Mouse (Mus musculus): ENCODE results near the gene Hist1h4f. TPM values are rescaled to one million over a fixed set of nuclear protein-coding genes. Genes with fewer than 3 reads are reported as not detected.
A peak's percentile ranks its signal among the peaks of the same experiment; 100 is the strongest.

Hist1h4f gene
- polyA plus RNA-seq, 1 experiment from 2014 or later: 1.3 TPM

GRCm38 (mm10) chr13:23503797-23504196 lies 47.7 kb downstream of the Hist1h4f start:
- Histone ChIP-seq H3K36me3 (replicated peaks; ENCODE audit: control insufficient read depth, insufficient read depth, low read depth, low read length) (no peaks in the 10 kb centered on the region), H3K4me2 (ENCODE audit: low read depth, low read length) (no peak overlapping the region), H3K4me3 (ENCODE audit: low read depth, low read length) (0 out of 2 replicates have a peak overlapping the region, but pooled peaks have one; percentile 3), H3K9ac (replicated peaks; ENCODE audit: low read length) (no peak overlapping the region), H3K27ac (replicated peaks; ENCODE audit: low read depth, low read length) (no peak overlapping the region), H3K4me1 (ENCODE audit: control insufficient read depth, insufficient read depth, low read length) (no peaks in the 10 kb centered on the region), H3K9me3 (replicated peaks; ENCODE audit: control insufficient read depth, low read length) (no peaks in the 10 kb centered on the region), H3K27me3 (ENCODE audit: control insufficient read depth, insufficient read depth, low read length) (no peaks in the 10 kb centered on the region)
- under 1% methylated on average over 9 of the region's 9 CpGs for WGBS
- no peak for ATAC-seq (replicated peaks; ENCODE audit: insufficient number of reproducible peaks, low FRiP score, low TSS enrichment, low read depth)
- DNase-seq (ENCODE audit: low spot score): peak; percentile 91

GRCm38 (mm10) chr13:23502916-23503315 lies 48.5 kb downstream of the Hist1h4f start:
- no peaks in the 10 kb centered on the region for H3K9me3 ChIP-seq (replicated peaks; ENCODE audit: control insufficient read depth, low read length)
- H3K27me3 ChIP-seq (ENCODE audit: control insufficient read depth, insufficient read depth, low read length): no peaks in the 10 kb centered on the region
- no peaks in the 10 kb centered on the region for H3K36me3 ChIP-seq (replicated peaks; ENCODE audit: control insufficient read depth, insufficient read depth, low read depth, low read length)
- no peak overlapping the region for H3K27ac ChIP-seq (replicated peaks; ENCODE audit: low read depth, low read length)
- WGBS: 27% methylated on average over 4 of the region's 4 CpGs
- no peaks in the 10 kb centered on the region for H3K4me1 ChIP-seq (ENCODE audit: control insufficient read depth, insufficient read depth, low read length)
- H3K4me2 ChIP-seq (ENCODE audit: low read depth, low read length): no peak overlapping the region
- no peak overlapping the region for H3K9ac ChIP-seq (replicated peaks; ENCODE audit: low read length)
- ATAC-seq (replicated peaks; ENCODE audit: insufficient number of reproducible peaks, low FRiP score, low TSS enrichment, low read depth) (no peak), DNase-seq (ENCODE audit: low spot score) (no peak)
- H3K4me3 ChIP-seq (ENCODE audit: low read depth, low read length): no peak overlapping the region

- Histone ChIP-seq H3K27me3 (ENCODE audit: control insufficient read depth, insufficient read depth, low read length) (no peaks in the 10 kb centered on the region), H3K4me2 (ENCODE audit: low read depth, low read length) (peak overlapping the region; percentile 36; the same call in 1 of the 2 replicates), H3K36me3 (replicated peaks; ENCODE audit: control insufficient read depth, insufficient read depth, low read depth, low read length) (no peaks in the 10 kb centered on the region), H3K27ac (replicated peaks; ENCODE audit: low read depth, low read length) (no peak overlapping the region), H3K4me1 (ENCODE audit: control insufficient read depth, insufficient read depth, low read length) (no peaks in the 10 kb centered on the region), H3K9ac (replicated peaks; ENCODE audit: low read length) (no peak overlapping the region), H3K9me3 (replicated peaks; ENCODE audit: control insufficient read depth, low read length) (no peaks in the 10 kb centered on the region), H3K4me3 (ENCODE audit: low read depth, low read length) (no peak overlapping the region; the same call in 1 of the 2 replicates)
- no peak for DNase-seq (ENCODE audit: low spot score)
- no peak for ATAC-seq (replicated peaks; ENCODE audit: insufficient number of reproducible peaks, low FRiP score, low TSS enrichment, low read depth)
- 30% methylated on average over 9 of the region's 9 CpGs for WGBS
Observed at GRCm38 (mm10) chr13:23502031-23502567, 49.3 kb downstream of the Hist1h4f start.

GRCm38 (mm10) chr13:23501511-23501910 lies 49.9 kb downstream of the Hist1h4f start:
- no peaks in the 10 kb centered on the region for H3K27me3 ChIP-seq (ENCODE audit: control insufficient read depth, insufficient read depth, low read length)
- 20% methylated on average over 5 of the region's 5 CpGs for WGBS
- ATAC-seq (replicated peaks; ENCODE audit: insufficient number of reproducible peaks, low FRiP score, low TSS enrichment, low read depth) (no peak), DNase-seq (ENCODE audit: low spot score) (no peak)
- no peaks in the 10 kb centered on the region for H3K4me1 ChIP-seq (ENCODE audit: control insufficient read depth, insufficient read depth, low read length)
- H3K36me3 ChIP-seq (replicated peaks; ENCODE audit: control insufficient read depth, insufficient read depth, low read depth, low read length): no peaks in the 10 kb centered on the region
- no peaks in the 10 kb centered on the region for H3K9me3 ChIP-seq (replicated peaks; ENCODE audit: control insufficient read depth, low read length)
- peak overlapping the region; percentile 36 for H3K4me2 ChIP-seq (ENCODE audit: low read depth, low read length)
- H3K4me3 ChIP-seq (ENCODE audit: low read depth, low read length): peak overlapping the region; percentile 14; the same call in 1 of the 2 replicates
- no peak overlapping the region for H3K27ac ChIP-seq (replicated peaks; ENCODE audit: low read depth, low read length)
- no peak overlapping the region for H3K9ac ChIP-seq (replicated peaks; ENCODE audit: low read length)

Small RNAs within 50 kb of the gene (microRNA-seq; reads per million reads assigned to microRNA genes)
- not detected for gene Gm44297 (ENCODE audit: borderline number of aligned reads)
- gene Gm44359 (ENCODE audit: borderline number of aligned reads): not detected
- not detected for gene Gm44394 (ENCODE audit: borderline number of aligned reads)
- 1.9 reads per million for gene n-TStga1 (ENCODE audit: borderline number of aligned reads)

Other genes with a start within 250 kb of the Hist1h4f start
- gene Zfp322a, start 182.4 kb downstream of the Hist1h4f start, polyA plus RNA-seq (2014; fragmentation: Nextera tagmentation; extraction: Ambion mirVana): 72.4 and 76.2 TPM in 2 replicates
- gene Abt1, start 127.8 kb downstream of the Hist1h4f start, polyA plus RNA-seq (2014; fragmentation: Nextera tagmentation; extraction: Ambion mirVana): 15.0 and 16.2 TPM in 2 replicates
- gene Btn1a1, start 85.7 kb downstream of the Hist1h4f start, polyA plus RNA-seq (2014; fragmentation: Nextera tagmentation; extraction: Ambion mirVana): 0.24 and 0.35 TPM in 2 replicates
- gene Btn2a2, start 62.8 kb downstream of the Hist1h4f start, polyA plus RNA-seq (2014; fragmentation: Nextera tagmentation; extraction: Ambion mirVana): 1.1 and 1.4 TPM in 2 replicates
- 3.5 and 5.0 TPM in 2 replicates for gene Hist1h4h, start 20.6 kb downstream of the Hist1h4f start, polyA plus RNA-seq (2014; fragmentation: Nextera tagmentation; extraction: Ambion mirVana)
- 7.8 and 7.9 TPM in 2 replicates for gene Hist1h2af, start 17.7 kb downstream of the Hist1h4f start, polyA plus RNA-seq (2014; fragmentation: Nextera tagmentation; extraction: Ambion mirVana)
- gene Hist1h3g, start 16.2 kb downstream of the Hist1h4f start, polyA plus RNA-seq (2014; fragmentation: Nextera tagmentation; extraction: Ambion mirVana): 6.1 and 7.8 TPM in 2 replicates
- 0.67 and 1.3 TPM in 2 replicates for gene Hist1h2bh, start 8.3 kb downstream of the Hist1h4f start, polyA plus RNA-seq (2014; fragmentation: Nextera tagmentation; extraction: Ambion mirVana)
- gene Hist1h3f, start 7.6 kb downstream of the Hist1h4f start, polyA plus RNA-seq (2014; fragmentation: Nextera tagmentation; extraction: Ambion mirVana): 1.2 and 1.5 TPM in 2 replicates
- 0.53 and 0.71 TPM in 2 replicates for gene Hist1h1d, start 1.6 kb upstream of the Hist1h4f start, polyA plus RNA-seq (2014; fragmentation: Nextera tagmentation; extraction: Ambion mirVana)
- 9.0 and 12.1 TPM in 2 replicates for gene Hist1h3e, start 10.7 kb upstream of the Hist1h4f start, polyA plus RNA-seq (2014; fragmentation: Nextera tagmentation; extraction: Ambion mirVana)
- 78.4 and 99.4 TPM in 2 replicates for gene Hist1h2ae, start 19.6 kb upstream of the Hist1h4f start, polyA plus RNA-seq (2014; fragmentation: Nextera tagmentation; extraction: Ambion mirVana)
- gene Hist1h2bg, start 19.7 kb upstream of the Hist1h4f start, polyA plus RNA-seq (2014; fragmentation: Nextera tagmentation; extraction: Ambion mirVana): 8.4 and 8.6 TPM in 2 replicates
- 4.1 and 4.9 TPM in 2 replicates for gene Hist1h2bf, start 22.5 kb upstream of the Hist1h4f start, polyA plus RNA-seq (2014; fragmentation: Nextera tagmentation; extraction: Ambion mirVana)
- 2.1 and 3.8 TPM in 2 replicates for gene Hist1h2ad, start 22.7 kb upstream of the Hist1h4f start, polyA plus RNA-seq (2014; fragmentation: Nextera tagmentation; extraction: Ambion mirVana)
- gene Hist1h3d, start 24.1 kb upstream of the Hist1h4f start, polyA plus RNA-seq (2014; fragmentation: Nextera tagmentation; extraction: Ambion mirVana): 10.2 and 11.3 TPM in 2 replicates
- gene Hist1h4d, start 29.9 kb upstream of the Hist1h4f start, polyA plus RNA-seq (2014; fragmentation: Nextera tagmentation; extraction: Ambion mirVana): 115 and 122 TPM in 2 replicates
- 2.1 and 3.1 TPM in 2 replicates for gene Hist1h2be, start 69.5 kb upstream of the Hist1h4f start, polyA plus RNA-seq (2014; fragmentation: Nextera tagmentation; extraction: Ambion mirVana)
- gene Hist1h1e, start 70.9 kb upstream of the Hist1h4f start, polyA plus RNA-seq (2014; fragmentation: Nextera tagmentation; extraction: Ambion mirVana): 23.0 and 24.4 TPM in 2 replicates
- gene Hist1h2ac, start 132.3 kb upstream of the Hist1h4f start, polyA plus RNA-seq (2014; fragmentation: Nextera tagmentation; extraction: Ambion mirVana): 1.4 and 2.2 TPM in 2 replicates
- gene Hist1h2bc, start 132.6 kb upstream of the Hist1h4f start, polyA plus RNA-seq (2014; fragmentation: Nextera tagmentation; extraction: Ambion mirVana): 25.1 and 27.3 TPM in 2 replicates
- gene Hist1h1t, start 144.2 kb upstream of the Hist1h4f start, polyA plus RNA-seq (2014; fragmentation: Nextera tagmentation; extraction: Ambion mirVana): not detected in 2 replicates
- 6.1 TPM in 2 replicates for gene Hist1h4c, start 146.8 kb upstream of the Hist1h4f start, polyA plus RNA-seq (2014; fragmentation: Nextera tagmentation; extraction: Ambion mirVana)
- gene Hfe, start 159.2 kb upstream of the Hist1h4f start, polyA plus RNA-seq (2014; fragmentation: Nextera tagmentation; extraction: Ambion mirVana): 4.3 and 4.6 TPM in 2 replicates
- gene Hist1h1c, start 187.2 kb upstream of the Hist1h4f start, polyA plus RNA-seq (2014; fragmentation: Nextera tagmentation; extraction: Ambion mirVana): 18.8 and 19.7 TPM in 2 replicates
- 15.5 and 18.1 TPM in 2 replicates for gene Hist1h3c, start 194.0 kb upstream of the Hist1h4f start, polyA plus RNA-seq (2014; fragmentation: Nextera tagmentation; extraction: Ambion mirVana)
- 2.6 and 2.9 TPM in 2 replicates for gene Hist1h2bb, start 195.1 kb upstream of the Hist1h4f start, polyA plus RNA-seq (2014; fragmentation: Nextera tagmentation; extraction: Ambion mirVana)
- 48.1 and 54.7 TPM in 2 replicates for gene Hist1h2ab, start 199.5 kb upstream of the Hist1h4f start, polyA plus RNA-seq (2014; fragmentation: Nextera tagmentation; extraction: Ambion mirVana)
- 8.3 and 10.5 TPM in 2 replicates for gene Hist1h3b, start 200.6 kb upstream of the Hist1h4f start, polyA plus RNA-seq (2014; fragmentation: Nextera tagmentation; extraction: Ambion mirVana)
- gene Hist1h4b, start 205.4 kb upstream of the Hist1h4f start, polyA plus RNA-seq (2014; fragmentation: Nextera tagmentation; extraction: Ambion mirVana): 7.4 and 10.1 TPM in 2 replicates
- gene Hist1h4a, start 209.6 kb upstream of the Hist1h4f start, polyA plus RNA-seq (2014; fragmentation: Nextera tagmentation; extraction: Ambion mirVana): not detected in 2 replicates
- 4.0 and 4.3 TPM in 2 replicates for gene Hist1h3a, start 210.7 kb upstream of the Hist1h4f start, polyA plus RNA-seq (2014; fragmentation: Nextera tagmentation; extraction: Ambion mirVana)
- 4.5 and 5.0 TPM in 2 replicates for gene Hist1h1a, start 212.0 kb upstream of the Hist1h4f start, polyA plus RNA-seq (2014; fragmentation: Nextera tagmentation; extraction: Ambion mirVana)
- 0.18 TPM in 1 of 2 replicates, not detected in the other for gene Trim38, start 218.3 kb upstream of the Hist1h4f start, polyA plus RNA-seq (2014; fragmentation: Nextera tagmentation; extraction: Ambion mirVana)